Comparison of ENCODE assay signal across 24 mouse cellular contexts in genomic region chr2:153767484-153767883, GRCm38 (mm10). TPM values are rescaled to one million over a fixed set of nuclear protein-coding genes. Genes with fewer than 3 reads are reported as not detected.
"Had no signal": no experiment of that assay in that cellular context is flagged by ENCODE, and none has a peak within 500 bp of the region (broad histone marks: within the 10 kb centered on the region; RNA-seq: fewer than 3 reads in every experiment).

No protein-coding gene starts in this region.

- H3K4me2 ChIP-seq: limb, embryonic 13.5 days; liver, embryonic 12.5 days; liver, embryonic 15.5 days; lung, embryonic 15.5 days; midbrain, embryonic 11.5 days; midbrain, embryonic 15.5 days; neural tube, embryonic 12.5 days; neural tube, embryonic 15.5 days had no signal

- H3K9me3 ChIP-seq: limb, embryonic 10.5 days; limb, embryonic 13.5 days; liver, embryonic 12.5 days; liver, embryonic 15.5 days; lung, embryonic 15.5 days; megakaryocyte, embryonic 14.5 days; midbrain, embryonic 15.5 days; neural tube, embryonic 12.5 days; neural tube, embryonic 15.5 days had no signal

- H3K9ac ChIP-seq: limb, embryonic 13.5 days; liver, embryonic 12.5 days; liver, embryonic 15.5 days; lung, embryonic 15.5 days; midbrain, embryonic 15.5 days; neural tube, embryonic 12.5 days; neural tube, embryonic 15.5 days had no signal

- ATAC-seq: intestine, embryonic 16.5 days; liver, embryonic 12.5 days; midbrain, embryonic 15.5 days had no signal

- H3K4me1 ChIP-seq: limb, embryonic 10.5 days; limb, embryonic 13.5 days; liver, embryonic 12.5 days; liver, embryonic 15.5 days; lung, embryonic 15.5 days; midbrain, embryonic 15.5 days; neural tube, embryonic 12.5 days; neural tube, embryonic 15.5 days had no signal

- H3K27ac ChIP-seq: limb, embryonic 10.5 days; limb, embryonic 13.5 days; liver, embryonic 12.5 days; liver, embryonic 15.5 days; lung, embryonic 15.5 days; midbrain, embryonic 15.5 days; neural tube, embryonic 12.5 days; neural tube, embryonic 15.5 days; stomach, postnatal 0 days had no signal

- H3K4me3 ChIP-seq: limb, embryonic 10.5 days; limb, embryonic 13.5 days; liver, embryonic 12.5 days; liver, embryonic 15.5 days; lung, embryonic 15.5 days; megakaryocyte, embryonic 14.5 days; midbrain, embryonic 15.5 days; neural tube, embryonic 12.5 days; neural tube, embryonic 15.5 days had no signal

- H3K27me3 ChIP-seq: limb, embryonic 13.5 days; liver, embryonic 12.5 days; liver, embryonic 15.5 days; lung, embryonic 15.5 days; megakaryocyte, embryonic 14.5 days; midbrain, embryonic 15.5 days; neural tube, embryonic 12.5 days; neural tube, embryonic 15.5 days had no signal

- DNase-seq: kidney, adult 9 months; kidney, postnatal 36 days; liver; lung, adult 18-20 months; lung, postnatal 10 days; lung, postnatal 36 days; right cerebral cortex, adult 18-20 months; right cerebral cortex, postnatal 14 days; right cerebral cortex, postnatal 4 days; thymus, adult 2 months; thymus, postnatal 14 days; thymus, postnatal 4 days had no signal

RNA-seq across cellular contexts. Expression of gene Efcab8, which starts 12.2 kb away (rescaled TPM):
- polyA plus RNA-seq: intestine, embryonic 16.5 days; lung, embryonic 15.5 days; midbrain, embryonic 11.5 days; neural tube, embryonic 12.5 days; neural tube, embryonic 15.5 days had no signal
